Mouse (Mus musculus) large intestine, adult 2 months (tissue): ENCODE data around the gene Tesmin. TPM values are rescaled to one million over a fixed set of nuclear protein-coding genes. Genes with fewer than 3 reads are reported as not detected.

Experiments used
- DNase-seq: peaks from one replicate; pipeline ENCODE4 v3.0.0-alpha.2; 2012; ENCODE audit warnings: low read depth, low spot score
- WGBS: fragments of 180-500 bp; shearing (Covaris S2); methylation state at CpG from one replicate; pipeline ENCODE4 v1.1.7; 2018; 5-methylcytosine and 5-hydroxymethylcytosine counted together
- polyA plus RNA-seq: library from polyadenylated mRNA; depleted of rRNA; stranded (reverse); fragments of >200 nt; gene quantifications from 2 replicates; pipeline ENCODE4 v1.2.3, GENCODE M21; 2012; rRNA removed

Tesmin gene
- polyA plus RNA-seq: 0.11 and 0.14 TPM in 2 replicates

DNA sequence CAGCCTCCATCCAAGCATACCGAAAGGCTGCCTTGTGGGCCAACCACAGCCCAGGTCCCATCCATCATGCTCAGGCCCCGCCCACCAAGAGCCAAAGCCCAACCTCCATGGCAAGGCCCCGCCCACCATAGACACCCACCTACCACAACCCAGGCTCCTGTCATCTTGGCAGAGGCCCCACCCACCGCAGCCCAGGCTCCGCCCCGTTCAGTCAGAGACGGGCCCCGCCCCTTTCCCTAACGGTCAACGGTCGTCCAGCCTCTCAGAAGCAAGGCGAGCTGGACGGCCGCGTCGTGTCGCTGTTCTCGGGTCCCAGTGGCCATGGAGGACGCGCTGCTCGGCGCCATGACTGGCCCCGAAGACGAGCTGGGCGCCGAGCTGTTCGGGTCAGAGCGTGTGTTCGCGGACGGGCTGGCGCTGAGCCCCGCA lies at the start of gene Tesmin:
TSS of gene Tesmin (plus strand) at position 229 of the 429 bp plus-strand sequence.
- under 1% methylated on average over 32 of the region's 33 CpGs for WGBS

DNA sequence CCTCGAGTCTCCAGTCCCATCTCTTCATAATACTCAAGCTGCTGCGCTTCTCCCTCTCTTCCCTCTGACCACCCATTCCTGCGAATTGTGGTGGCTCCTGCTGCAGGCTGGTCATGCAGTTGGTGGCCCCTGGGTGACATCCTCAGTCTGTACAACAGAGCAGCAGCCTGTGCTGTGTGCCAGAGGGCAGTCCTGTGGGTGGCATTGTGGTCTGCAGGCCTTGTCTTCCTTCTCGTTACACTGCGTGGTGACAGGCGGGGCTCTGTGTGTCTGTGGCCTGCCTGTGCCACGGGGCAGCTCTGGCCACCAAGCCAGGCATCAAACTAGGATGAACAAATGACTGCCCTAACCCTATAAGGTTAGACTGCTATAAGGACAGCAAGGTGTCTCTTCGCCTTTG lies 49.5 kb upstream of the Tesmin start:
- WGBS: 72% methylated on average over 8 of the region's 8 CpGs
- DNase-seq: no peak

More for the DNA sequence above, at the start of gene Tesmin:
- DNase-seq: no peak

DNA sequence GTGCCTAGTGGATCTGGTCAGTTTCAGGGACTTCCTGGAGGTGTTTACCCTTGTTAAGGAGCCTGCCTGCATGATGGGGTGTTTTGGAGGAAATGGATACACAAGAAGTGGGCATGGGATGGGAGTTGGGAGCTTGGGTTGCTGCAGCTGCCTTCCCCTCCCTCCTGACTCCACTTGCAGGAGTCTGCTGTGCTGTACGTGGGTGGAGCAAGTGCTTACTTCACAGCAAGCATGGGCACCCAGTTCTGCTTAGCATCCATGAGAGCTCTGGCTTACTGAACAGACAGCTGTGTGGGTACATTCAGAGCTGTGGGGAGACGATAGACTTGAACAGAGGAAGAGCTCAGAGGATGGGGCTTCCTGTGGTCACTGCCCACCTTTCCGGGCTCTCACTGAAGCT lies 47.6 kb upstream of the Tesmin start:
- no peak for DNase-seq
- WGBS: 73% methylated on average over 3 of the region's 3 CpGs

DNA sequence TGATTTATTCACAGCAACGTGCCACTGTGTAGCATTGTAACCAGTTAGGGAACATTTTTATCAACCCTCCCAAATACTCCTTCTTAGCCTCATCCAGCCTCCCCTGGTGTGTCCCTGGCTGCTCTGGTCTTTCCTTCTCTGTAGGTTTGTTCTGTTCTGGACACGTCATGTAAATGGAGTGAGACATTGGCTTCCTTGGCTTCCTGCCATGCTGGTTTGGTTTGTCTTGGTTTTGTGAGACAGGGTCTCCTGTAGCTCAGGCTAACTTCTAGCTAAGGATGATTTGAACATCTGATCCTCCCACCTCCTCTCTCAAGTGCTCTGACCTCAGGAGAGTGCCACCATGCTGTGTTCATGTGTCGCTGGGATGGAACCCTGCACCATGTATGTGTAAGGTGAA lies 44.7 kb upstream of the Tesmin start:
- 54% methylated on average over 3 of the region's 3 CpGs for WGBS
- no peak for DNase-seq

DNA sequence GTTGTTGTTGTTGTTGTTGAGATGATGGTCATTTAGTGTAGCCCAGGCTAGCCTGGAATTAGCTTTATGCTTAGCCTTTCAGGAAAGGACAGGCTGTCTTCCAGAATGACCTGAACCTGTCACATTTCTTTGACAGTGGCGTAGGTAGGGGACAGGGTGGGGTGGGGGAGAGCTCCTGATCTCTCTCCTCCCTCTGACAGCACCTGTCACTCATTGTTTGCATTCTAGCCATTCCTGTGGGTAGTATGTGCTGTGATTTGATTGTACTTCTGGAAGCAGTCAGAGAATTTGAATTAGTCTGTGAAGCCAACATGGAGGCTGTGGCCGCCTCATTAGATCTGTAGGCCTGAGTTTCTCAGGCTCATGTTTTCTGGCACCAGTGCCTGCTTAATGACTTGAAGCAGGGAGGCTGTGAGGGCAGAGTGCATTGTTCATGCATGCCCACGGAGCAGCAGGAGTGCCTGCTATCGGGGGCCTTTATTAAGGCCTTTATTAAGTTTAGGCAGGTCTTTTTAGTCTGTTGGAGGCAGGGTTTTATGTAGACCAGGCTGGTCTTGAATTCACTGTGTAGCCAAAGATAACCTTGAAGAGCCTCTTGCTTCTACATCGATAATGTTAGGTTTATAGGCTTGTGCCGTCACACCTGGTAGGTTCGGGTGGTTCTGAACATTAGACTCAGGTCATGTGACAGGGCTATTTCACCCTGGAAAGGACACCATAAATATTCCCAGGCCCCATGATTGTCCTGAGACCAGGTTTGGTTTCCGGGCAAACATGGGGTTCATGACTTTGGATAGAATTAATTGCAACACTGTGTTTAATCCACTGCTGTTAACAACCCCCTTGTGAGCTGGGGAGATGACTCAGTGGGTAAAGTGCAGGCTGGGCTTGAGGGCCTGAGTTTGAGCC lies 43.8 kb upstream of the Tesmin start:
- WGBS: 53% methylated on average over 8 of the region's 8 CpGs
- DNase-seq: no peak

DNA sequence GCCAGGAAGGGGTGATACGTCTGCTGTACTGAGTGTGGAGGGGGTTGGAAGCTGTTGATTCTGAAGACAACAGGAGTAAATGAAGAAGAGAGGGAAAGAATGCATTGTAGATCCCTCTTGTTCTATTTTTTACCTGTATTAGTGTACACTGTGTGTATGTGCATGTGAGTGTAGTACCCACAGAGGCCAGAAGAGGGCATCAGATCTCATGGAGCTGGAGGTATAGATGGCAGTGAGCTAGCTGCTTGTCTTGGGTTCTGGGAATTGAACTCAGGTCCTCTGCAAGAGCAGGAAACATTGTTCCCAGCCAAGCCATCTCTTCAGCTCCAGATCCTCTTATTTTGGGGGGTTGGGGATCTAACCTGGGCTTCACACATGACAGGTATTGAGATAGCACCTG lies 40.9 kb upstream of the Tesmin start:
- 100% methylated on average over 1 of the region's 1 CpGs for WGBS
- DNase-seq: no peak

DNA sequence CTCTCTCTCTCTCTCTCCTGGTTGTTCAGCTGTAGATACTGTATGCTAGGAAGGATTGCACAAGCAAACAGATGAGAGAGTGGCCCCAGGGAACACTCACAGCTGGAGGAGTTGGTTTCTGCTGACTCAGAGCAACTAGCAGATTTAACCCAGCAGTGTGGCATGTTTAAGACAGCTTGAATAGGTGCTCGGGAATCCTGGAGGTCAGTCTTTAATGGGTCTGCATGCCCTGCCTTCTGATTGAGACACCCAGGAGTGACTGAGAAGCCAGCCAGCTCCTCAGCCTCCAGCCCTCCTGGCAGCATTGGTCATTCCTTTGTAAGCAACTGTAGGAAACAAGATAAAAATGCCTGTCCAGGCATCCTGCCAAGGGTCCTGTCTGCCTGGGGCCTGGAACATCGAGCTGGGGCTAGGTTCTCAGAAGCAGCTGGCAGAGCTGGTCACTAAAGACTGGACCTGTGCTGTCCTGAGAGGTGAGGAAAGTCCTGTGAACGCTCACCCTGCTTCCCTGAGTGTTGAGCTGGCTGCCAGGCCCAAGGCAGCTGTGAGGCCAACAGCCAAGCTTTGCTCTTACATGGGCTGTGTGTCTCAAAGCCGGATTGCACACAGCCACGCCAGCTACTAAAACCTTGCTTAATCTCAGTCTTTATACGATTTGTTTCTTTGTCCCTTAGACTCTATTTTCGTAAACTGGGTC lies 35.1 kb upstream of the Tesmin start:
- no peak for DNase-seq
- 52% methylated on average over 7 of the region's 7 CpGs for WGBS

DNA sequence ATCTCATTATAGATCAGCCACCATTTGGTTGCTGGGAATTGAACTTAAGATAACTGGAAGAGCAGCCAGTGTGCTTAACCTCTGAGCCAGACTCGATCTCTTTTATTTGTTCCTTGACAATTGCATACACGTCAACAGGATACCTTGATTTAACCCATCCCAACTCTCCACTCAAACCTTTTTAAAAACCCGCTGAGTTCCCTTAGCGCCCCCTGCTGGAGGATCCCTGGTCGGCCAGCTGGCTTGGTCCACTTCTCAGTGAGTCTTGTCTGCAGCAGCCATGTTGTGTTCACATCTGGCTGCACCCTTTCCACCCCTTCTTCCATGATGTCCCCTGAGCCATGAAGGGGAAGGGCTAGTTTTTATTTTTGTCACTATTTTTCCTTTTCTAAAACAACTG lies 33.6 kb upstream of the Tesmin start:
- WGBS: 75% methylated on average over 5 of the region's 5 CpGs
- no peak for DNase-seq

DNA sequence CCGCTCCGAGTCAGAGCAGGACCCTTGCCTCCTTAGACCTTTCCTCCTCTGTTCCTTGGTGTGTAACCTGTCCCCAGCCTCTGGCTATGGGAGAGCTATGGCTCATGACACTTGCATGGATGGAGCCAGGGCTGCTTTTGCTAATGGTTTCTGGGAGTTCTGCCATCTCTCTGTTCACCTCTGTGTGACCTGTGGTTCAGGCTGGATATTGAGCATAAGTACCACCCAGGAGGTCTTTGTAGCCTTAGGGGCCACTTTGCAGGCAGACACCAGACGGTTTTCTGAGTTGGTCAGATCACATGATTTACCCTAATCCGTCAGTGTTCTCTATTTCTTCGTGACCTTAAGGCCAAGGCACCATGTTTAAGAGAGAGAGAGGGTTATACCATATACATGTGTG lies 32.1 kb upstream of the Tesmin start:
- DNase-seq: no peak
- 96% methylated on average over 5 of the region's 5 CpGs for WGBS

DNA sequence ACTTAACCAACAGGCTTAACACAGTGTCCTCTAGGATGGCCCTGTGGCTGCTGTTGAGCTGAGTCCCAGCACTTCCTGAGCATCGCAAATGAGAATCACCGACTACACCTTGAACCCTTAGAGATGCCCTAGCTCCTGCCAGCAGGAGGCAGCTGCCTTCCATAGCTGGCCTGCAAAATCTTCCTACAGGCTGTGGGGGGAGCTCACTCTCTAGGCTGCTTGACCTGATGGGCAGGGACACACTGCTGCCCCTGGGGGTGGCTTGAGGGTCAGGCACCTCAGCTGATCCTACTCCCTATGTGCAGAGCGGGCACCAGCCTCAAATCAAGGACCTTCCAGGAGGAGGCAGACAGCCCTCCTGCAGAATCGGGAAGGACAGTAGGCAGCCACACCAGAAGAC lies 31.0 kb upstream of the Tesmin start:
- no peak for DNase-seq
- 92% methylated on average over 4 of the region's 4 CpGs for WGBS

DNA sequence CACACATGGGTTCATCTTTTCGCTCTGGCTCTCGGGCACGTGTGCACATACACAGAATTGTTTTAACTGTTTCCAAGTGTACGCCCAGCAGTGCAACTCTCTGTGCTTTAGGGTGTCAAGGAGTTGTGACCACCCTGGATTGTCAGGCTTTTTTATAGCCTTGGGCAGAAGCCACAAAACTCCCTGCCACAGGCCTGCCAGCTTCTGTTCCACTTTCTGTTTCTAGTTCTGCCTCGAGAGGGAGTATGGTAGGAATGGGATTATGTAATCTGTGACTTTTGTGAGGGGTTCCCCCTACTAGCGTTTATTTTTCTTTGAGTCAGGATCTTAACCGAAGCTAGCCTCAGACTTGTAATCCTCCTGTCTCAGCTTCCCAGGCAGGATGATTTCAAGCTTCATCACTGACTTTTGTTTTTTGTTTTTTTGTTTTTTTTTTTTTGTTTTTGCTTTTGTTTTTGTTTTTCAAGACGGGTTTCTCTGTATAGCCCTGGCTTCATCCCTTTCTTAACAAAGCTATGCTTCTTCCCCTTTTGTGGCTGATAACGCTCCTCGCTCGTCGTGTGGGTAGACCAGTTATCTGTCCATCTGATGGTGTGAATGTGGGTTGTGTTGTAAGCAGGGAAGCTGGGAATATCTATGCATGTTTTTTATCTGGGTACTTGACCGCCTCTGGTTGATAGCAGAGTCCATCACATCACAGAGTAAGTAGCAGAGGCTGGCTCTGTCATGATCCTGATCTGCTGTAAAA lies 28.6 kb upstream of the Tesmin start:
- no peak for DNase-seq
- WGBS: 76% methylated on average over 13 of the region's 13 CpGs

DNA sequence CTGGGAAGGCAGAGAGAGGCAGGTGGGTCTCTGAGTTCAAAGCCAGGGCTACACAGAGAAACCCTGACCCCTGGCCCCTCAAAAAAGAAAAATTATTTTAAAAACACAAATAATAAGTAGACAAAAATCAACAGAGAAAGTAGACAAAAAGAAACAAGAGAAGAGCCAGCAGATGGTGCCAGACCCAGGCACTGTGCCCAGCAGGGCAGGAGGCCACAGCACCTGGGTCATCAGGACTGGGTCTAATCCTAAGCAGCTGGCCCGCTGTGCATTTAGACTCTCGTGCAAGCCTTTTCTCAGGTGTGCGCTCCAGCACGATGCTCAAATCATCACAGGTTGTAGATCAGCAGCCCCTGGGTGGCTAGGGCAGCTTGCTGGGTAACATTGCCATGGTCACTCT lies 25.1 kb upstream of the Tesmin start:
- WGBS: 94% methylated on average over 4 of the region's 4 CpGs
- DNase-seq: no peak

DNA sequence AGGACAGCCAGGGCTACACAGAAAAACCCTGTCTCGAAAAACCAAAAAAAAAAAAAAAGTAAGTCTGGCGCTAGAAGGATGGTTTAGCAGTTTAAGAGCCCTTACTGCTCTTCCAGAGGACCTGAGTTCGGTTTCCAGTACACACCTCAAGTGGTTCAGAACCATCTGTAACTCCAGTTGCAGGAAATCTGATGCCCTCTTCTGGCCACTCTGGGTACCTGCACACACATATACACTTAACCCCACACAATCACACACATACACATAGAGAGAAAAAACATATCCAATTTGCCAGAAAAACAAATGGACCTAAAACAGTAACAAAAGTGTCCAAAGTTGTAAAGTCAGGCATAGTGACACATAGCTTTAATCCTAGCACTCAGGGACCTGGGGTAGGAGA lies 23.6 kb upstream of the Tesmin start:
- WGBS: 100% methylated on average over 3 of the region's 3 CpGs
- no peak for DNase-seq

DNA sequence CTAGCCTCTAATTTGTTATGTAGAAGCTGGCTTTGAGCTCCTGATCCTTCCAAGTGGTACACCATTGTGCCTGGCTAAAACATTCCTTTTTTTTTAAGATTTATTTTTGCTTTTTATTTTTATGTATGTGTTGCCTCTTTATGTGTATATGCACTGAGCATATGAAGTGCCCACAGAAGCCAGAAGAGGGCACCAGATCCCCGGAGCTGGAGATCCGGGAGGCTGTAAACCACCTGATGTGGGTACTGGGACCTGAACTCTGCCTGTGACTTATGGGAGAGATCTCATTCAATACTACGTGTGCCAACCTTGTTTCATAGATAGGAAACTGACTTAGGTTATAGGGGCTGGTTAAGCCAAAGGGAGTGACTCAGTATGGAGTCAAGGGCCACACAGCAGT lies 20.4 kb upstream of the Tesmin start:
- 93% methylated on average over 3 of the region's 3 CpGs for WGBS
- DNase-seq: no peak

DNA sequence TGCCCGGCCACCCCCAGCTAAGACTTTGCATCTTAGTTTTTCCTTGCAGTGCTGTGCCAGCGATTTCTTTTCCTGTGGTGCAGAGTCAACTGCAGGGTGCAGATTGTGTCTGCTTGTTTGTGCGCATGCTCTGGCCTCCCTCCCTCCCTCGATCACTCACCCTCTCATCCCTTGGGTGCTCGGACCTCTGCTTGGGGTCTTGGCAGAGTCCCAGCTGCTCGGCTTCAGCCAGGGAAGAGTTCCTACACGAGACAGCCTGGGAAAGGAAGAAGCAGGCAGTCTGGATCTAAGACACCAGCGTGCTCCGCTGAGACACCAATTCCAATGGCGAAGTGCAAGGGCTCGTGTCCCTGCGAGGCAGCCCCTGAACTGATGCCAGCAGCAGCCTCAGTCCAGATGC lies 15.3 kb upstream of the Tesmin start:
- DNase-seq: no peak
- WGBS: 80% methylated on average over 12 of the region's 12 CpGs

DNA sequence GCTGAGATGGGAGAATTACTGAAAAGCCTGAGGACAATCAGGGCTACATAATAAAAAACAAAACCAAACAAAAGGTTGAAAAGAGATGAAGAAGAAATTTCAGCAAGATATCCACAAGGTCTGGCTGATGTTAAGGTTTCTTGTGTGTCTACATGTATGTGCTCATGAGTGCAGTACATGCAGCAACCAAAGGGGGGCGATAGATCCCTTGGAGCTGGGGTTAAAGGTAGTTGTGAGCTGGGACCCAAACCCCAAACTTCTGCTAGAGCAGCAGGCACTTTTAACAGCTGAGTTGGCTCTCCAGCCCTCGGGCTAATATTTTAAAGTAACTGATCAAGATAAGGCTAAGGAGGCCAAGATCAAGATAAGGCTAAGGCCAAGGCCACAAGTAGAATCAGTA lies 14.6 kb upstream of the Tesmin start:
- no peak for DNase-seq

DNA sequence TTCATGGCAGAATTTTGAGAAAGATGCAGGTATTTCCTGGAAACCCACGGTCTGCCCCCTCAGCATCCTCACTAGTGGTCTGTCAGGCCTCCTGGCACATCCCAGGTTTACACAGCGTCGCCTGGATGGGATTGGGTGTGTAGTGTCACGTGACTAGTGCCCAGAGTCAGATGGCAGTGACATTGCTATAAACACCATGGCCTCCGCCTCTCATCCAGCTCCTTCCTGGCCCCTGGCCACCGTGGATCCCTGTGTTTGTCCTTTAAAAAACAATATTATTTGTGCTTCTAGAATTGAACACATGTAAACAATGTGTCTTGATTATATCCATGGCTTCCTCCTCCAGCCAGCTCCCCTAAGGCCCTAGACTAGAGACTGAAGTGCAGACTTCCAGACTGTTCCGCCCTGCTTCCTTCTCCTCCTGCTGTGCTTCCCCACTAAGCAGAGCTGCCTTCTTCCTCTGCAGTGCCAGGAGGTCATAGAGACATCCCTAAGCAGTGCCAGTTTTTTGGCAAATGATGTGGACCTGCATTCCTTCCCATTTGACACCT lies 12.6 kb upstream of the Tesmin start:
- no peak for DNase-seq
- 49% methylated on average over 7 of the region's 7 CpGs for WGBS

More for the DNA sequence above, 14.6 kb upstream of the Tesmin start:
- 60% methylated on average over 2 of the region's 2 CpGs for WGBS

DNA sequence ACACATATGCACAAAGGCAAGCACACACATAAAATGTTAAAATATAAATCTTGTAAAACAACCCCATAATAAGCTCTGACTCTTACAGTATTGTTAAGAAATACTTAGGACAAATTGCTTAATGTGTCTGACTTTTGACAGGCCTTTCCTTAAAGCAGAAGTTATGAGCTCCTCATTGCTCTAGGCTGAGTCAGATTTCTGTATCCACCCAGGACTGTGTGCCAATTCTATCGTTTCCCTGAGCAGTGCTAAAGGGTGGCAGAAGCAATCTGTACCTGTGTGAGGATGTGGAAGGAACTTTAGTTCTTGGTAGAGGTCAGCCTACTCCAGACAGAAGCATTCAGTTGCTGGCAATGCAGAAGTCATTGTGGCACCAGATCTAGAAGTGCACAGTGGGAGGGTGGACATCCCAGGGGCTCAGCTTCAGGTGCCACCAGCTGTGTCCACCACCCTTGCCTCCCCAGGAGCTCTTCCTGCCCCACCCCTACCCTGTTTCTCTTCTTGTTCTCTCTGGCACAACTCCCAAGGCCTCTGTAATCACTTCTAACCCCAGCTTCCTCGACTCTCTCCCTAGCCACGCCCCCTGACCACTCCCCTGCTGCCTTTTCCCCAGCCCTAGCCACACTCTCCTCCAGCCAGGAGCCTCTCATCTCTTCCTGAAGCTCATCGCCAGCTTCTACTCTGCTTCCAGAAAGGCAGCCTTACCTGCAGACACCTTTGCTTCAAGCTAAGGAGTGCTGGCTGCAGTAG lies 11.5 kb upstream of the Tesmin start:
- WGBS: 15% methylated on average over 4 of the region's 4 CpGs
- DNase-seq: peak; percentile 77

DNA sequence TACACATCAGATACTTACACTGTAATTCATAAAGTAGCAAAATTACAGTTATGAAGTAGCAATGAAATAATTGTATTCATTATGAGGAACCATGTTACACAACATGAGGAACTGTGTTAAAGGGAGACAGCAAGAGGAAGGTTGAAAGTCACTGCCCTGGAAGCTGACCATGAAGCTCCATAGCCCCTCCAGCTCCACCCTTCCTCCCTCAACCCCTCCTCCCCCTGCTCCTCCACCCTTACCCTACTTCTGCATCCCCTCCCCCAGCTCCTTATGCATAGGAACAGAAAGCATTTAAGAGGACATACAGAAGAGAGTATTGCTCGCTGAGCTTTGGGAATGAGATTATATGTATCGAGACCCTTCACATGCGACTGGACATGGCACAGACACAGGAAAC lies 10.0 kb upstream of the Tesmin start:
- WGBS: 95% methylated on average over 3 of the region's 3 CpGs
- DNase-seq: no peak
